Mouse (Mus musculus): Measurements from ENCODE around the gene Cep97. TPM values are rescaled to one million over a fixed set of nuclear protein-coding genes. Genes with fewer than 3 reads are reported as not detected.

Cep97 gene
- total and polyA plus RNA-seq, 2 experiments from 2014 or later, result 6.8 to 7.7 TPM

- DNase-seq (ENCODE audit: low spot score), result no peak
- H3K4me3 ChIP-seq (ENCODE audit: low read depth, low read length), result no peak overlapping the region
- no peak overlapping the region for H3K9ac ChIP-seq (replicated peaks; ENCODE audit: low read length, poor library complexity, severe bottlenecking)
- no peaks in the 10 kb centered on the region for H3K4me1 ChIP-seq (ENCODE audit: insufficient read depth, low read length)
- no peak overlapping the region for H3K27ac ChIP-seq (ENCODE audit: low read depth, low read length)
- no peak for TF ChIP-seq CTCF (IDR thresholded peaks at IDR 0.05)
- WGBS, result 97% methylated on average over 5 of the region's 5 CpGs
- no peaks in the 10 kb centered on the region for H3K27me3 ChIP-seq (ENCODE audit: insufficient read depth, low read length)
- H3K36me3 ChIP-seq (ENCODE audit: insufficient read depth, low read length), result peaks cover 12% of the 10 kb centered on the region
- H3K9me3 ChIP-seq (ENCODE audit: low read length), result no peaks in the 10 kb centered on the region
- no peak overlapping the region for H3K4me2 ChIP-seq (ENCODE audit: low read depth, low read length, poor library complexity, severe bottlenecking)
- ATAC-seq (ENCODE audit: low FRiP score), result no peak
These were observed 27.6 kb downstream of the Cep97 start for GRCm38 (mm10) chr16:55906928-55907679.

- Histone ChIP-seq H3K27ac (ENCODE audit: low read depth, low read length) (no peak overlapping the region), H3K4me3 (ENCODE audit: low read depth, low read length) (no peak overlapping the region), H3K4me2 (ENCODE audit: low read depth, low read length, poor library complexity, severe bottlenecking) (no peak overlapping the region), H3K9me3 (ENCODE audit: low read length) (no peaks in the 10 kb centered on the region), H3K27me3 (ENCODE audit: insufficient read depth, low read length) (no peaks in the 10 kb centered on the region), H3K4me1 (ENCODE audit: insufficient read depth, low read length) (no peaks in the 10 kb centered on the region), H3K9ac (replicated peaks; ENCODE audit: low read length, poor library complexity, severe bottlenecking) (no peak overlapping the region), H3K36me3 (ENCODE audit: insufficient read depth, low read length) (peaks cover 8% of the 10 kb centered on the region)
- WGBS, result 94% methylated on average over 25 of the region's 25 CpGs
- no peak for TF ChIP-seq CTCF (IDR thresholded peaks at IDR 0.05)
- DNase-seq (ENCODE audit: low spot score), result no peak
- ATAC-seq (ENCODE audit: low FRiP score), result no peak
These were observed 29.3 kb downstream of the Cep97 start for GRCm38 (mm10) chr16:55905370-55905769.

GRCm38 (mm10) chr16:55901839-55902756 lies 32.6 kb downstream of the Cep97 start:
- Histone ChIP-seq H3K4me3 (ENCODE audit: low read depth, low read length) (no peak overlapping the region), H3K27me3 (ENCODE audit: insufficient read depth, low read length) (no peaks in the 10 kb centered on the region), H3K27ac (ENCODE audit: low read depth, low read length) (no peak overlapping the region), H3K9ac (replicated peaks; ENCODE audit: low read length, poor library complexity, severe bottlenecking) (no peak overlapping the region), H3K9me3 (ENCODE audit: low read length) (no peaks in the 10 kb centered on the region), H3K36me3 (ENCODE audit: insufficient read depth, low read length) (peaks cover 8% of the 10 kb centered on the region), H3K4me2 (ENCODE audit: low read depth, low read length, poor library complexity, severe bottlenecking) (no peak overlapping the region), H3K4me1 (ENCODE audit: insufficient read depth, low read length) (no peaks in the 10 kb centered on the region)
- 90% methylated on average over 14 of the region's 14 CpGs for WGBS
- DNase-seq (ENCODE audit: low spot score) (no peak), ATAC-seq (ENCODE audit: low FRiP score) (no peak)
- no peak for TF ChIP-seq CTCF (IDR thresholded peaks at IDR 0.05)

- no peak overlapping the region for H3K27ac ChIP-seq (ENCODE audit: low read depth, low read length)
- DNase-seq (ENCODE audit: low spot score) (peak; percentile 18), ATAC-seq (ENCODE audit: low FRiP score) (no peak)
- no peaks in the 10 kb centered on the region for H3K27me3 ChIP-seq (ENCODE audit: insufficient read depth, low read length)
- H3K4me3 ChIP-seq (ENCODE audit: low read depth, low read length), result no peak overlapping the region
- no peak overlapping the region for H3K4me2 ChIP-seq (ENCODE audit: low read depth, low read length, poor library complexity, severe bottlenecking)
- H3K9ac ChIP-seq (replicated peaks; ENCODE audit: low read length, poor library complexity, severe bottlenecking), result no peak overlapping the region
- H3K36me3 ChIP-seq (ENCODE audit: insufficient read depth, low read length), result no peaks in the 10 kb centered on the region
- 80% methylated on average over 9 of the region's 9 CpGs for WGBS
- TF ChIP-seq CTCF (IDR thresholded peaks at IDR 0.05), result no peak
- peaks cover 8% of the 10 kb centered on the region; the same call in 1 of the 2 replicates for H3K4me1 ChIP-seq (ENCODE audit: insufficient read depth, low read length)
- H3K9me3 ChIP-seq (ENCODE audit: low read length), result no peaks in the 10 kb centered on the region
These were observed 36.2 kb downstream of the Cep97 start for GRCm38 (mm10) chr16:55898385-55899002.

GRCm38 (mm10) chr16:55895651-55896095 lies 39.0 kb downstream of the Cep97 start:
- DNase-seq (ENCODE audit: low spot score) (no peak), ATAC-seq (ENCODE audit: low FRiP score) (peak; percentile 18)
- Histone ChIP-seq H3K4me1 (ENCODE audit: insufficient read depth, low read length) (peaks cover 9% of the 10 kb centered on the region; the same call in 1 of the 2 replicates), H3K27ac (ENCODE audit: low read depth, low read length) (peak overlapping the region; percentile 85), H3K9me3 (ENCODE audit: low read length) (no peaks in the 10 kb centered on the region), H3K27me3 (ENCODE audit: insufficient read depth, low read length) (no peaks in the 10 kb centered on the region), H3K4me3 (ENCODE audit: low read depth, low read length) (peak overlapping the region; percentile 76), H3K36me3 (ENCODE audit: insufficient read depth, low read length) (no peaks in the 10 kb centered on the region), H3K4me2 (ENCODE audit: low read depth, low read length, poor library complexity, severe bottlenecking) (peak overlapping the region; percentile 82), H3K9ac (replicated peaks; ENCODE audit: low read length, poor library complexity, severe bottlenecking) (peak overlapping the region; percentile 81)
- WGBS, result 2% methylated on average over 9 of the region's 9 CpGs
- peak; percentile 25; the same call in 1 of the 2 replicates for TF ChIP-seq CTCF (IDR thresholded peaks at IDR 0.05)
